ENCODE assay signal across 18 mouse cellular contexts in genomic region chr10:84936832-84937515, GRCm38 (mm10). TPM values are rescaled to one million over a fixed set of nuclear protein-coding genes. Genes with fewer than 3 reads are reported as not detected.
DNase-seq lines count a peak whose midpoint lies in the region; ATAC-seq and TF ChIP-seq lines count a peak whose summit lies in the region.
"Had no signal": no experiment of that assay in that cellular context is flagged by ENCODE, and none has a peak within 500 bp of the region (broad histone marks: within the 10 kb centered on the region; RNA-seq: fewer than 3 reads in every experiment).

No protein-coding gene starts in this region.

- peak overlapping the region; percentile 85 for H3K27ac ChIP-seq in heart, adult 2 months
- peak overlapping the region; percentile 60 for H3K27ac ChIP-seq in heart, embryonic 12.5 days (ENCODE audit: poor library complexity, severe bottlenecking)
- peak overlapping the region; percentile 51 for H3K27ac ChIP-seq in heart, embryonic 16.5 days (ENCODE audit: low read length)
- H3K27ac ChIP-seq in midbrain, embryonic 11.5 days (ENCODE audit: low read depth, low read length): no peak overlapping the region
- H3K27ac ChIP-seq: embryonic facial prominence, embryonic 10.5 days; forebrain, embryonic 13.5 days; hindbrain, embryonic 10.5 days; hindbrain, embryonic 15.5 days had no signal

- WGBS in heart, adult 2 months: 40% methylated on average over 4 of the region's 4 CpGs
- WGBS in heart, embryonic 12.5 days: 49% methylated on average over 4 of the region's 4 CpGs
- WGBS in heart, embryonic 16.5 days: 49% methylated on average over 4 of the region's 4 CpGs
- WGBS in midbrain, embryonic 11.5 days: 87% methylated on average over 4 of the region's 4 CpGs

- no peak for DNase-seq in heart, adult 2 months
- DNase-seq in heart, postnatal 14 days: no peak
- no peak for DNase-seq in heart, adult 8-10 months (ENCODE audit: low spot score)
- DNase-seq in midbrain, embryonic 11.5 days (ENCODE audit: low spot score, missing footprints): no peak
- no peak for DNase-seq in testis, postnatal 10 days (ENCODE audit: low spot score)
- DNase-seq: adrenal gland, adult 2 months; adrenal gland, postnatal 25 days; cerebellum, adult 18-20 months; cerebellum, postnatal 10 days; forebrain, postnatal 0 days; kidney, adult 8-10 months had no signal

- no peak for TF ChIP-seq CTCF in heart, adult 2 months (IDR thresholded peaks at IDR 0.05)

- H3K36me3 ChIP-seq in heart, adult 2 months (ENCODE audit: control insufficient read depth, insufficient read depth, low read length): peaks cover 19% of the 10 kb centered on the region
- H3K36me3 ChIP-seq in heart, embryonic 12.5 days: no peaks in the 10 kb centered on the region
- no peaks in the 10 kb centered on the region for H3K36me3 ChIP-seq in heart, embryonic 16.5 days (ENCODE audit: control insufficient read depth, insufficient read depth)
- no peaks in the 10 kb centered on the region for H3K36me3 ChIP-seq in midbrain, embryonic 11.5 days (ENCODE audit: control insufficient read depth, insufficient read depth, low read length)

- peaks cover 10% of the 10 kb centered on the region; the same call in 1 of the 2 replicates for H3K4me1 ChIP-seq in heart, adult 2 months (ENCODE audit: control insufficient read depth, insufficient read depth, low read length)
- peaks cover 33% of the 10 kb centered on the region for H3K4me1 ChIP-seq in heart, embryonic 12.5 days (replicated peaks)
- H3K4me1 ChIP-seq in heart, embryonic 16.5 days (ENCODE audit: control insufficient read depth, insufficient read depth, low read length): peaks cover 26% of the 10 kb centered on the region
- H3K4me1 ChIP-seq in midbrain, embryonic 11.5 days (ENCODE audit: control insufficient read depth, insufficient read depth, low read length): no peaks in the 10 kb centered on the region
- H3K4me1 ChIP-seq: forebrain, embryonic 13.5 days; hindbrain, embryonic 15.5 days had no signal

- no peak overlapping the region for H3K4me3 ChIP-seq in heart, adult 2 months
- H3K4me3 ChIP-seq in heart, embryonic 12.5 days: no peak overlapping the region
- no peak overlapping the region for H3K4me3 ChIP-seq in heart, embryonic 16.5 days (ENCODE audit: low read length)
- no peak overlapping the region for H3K4me3 ChIP-seq in midbrain, embryonic 11.5 days (ENCODE audit: low read depth, low read length)
- H3K4me3 ChIP-seq: embryonic facial prominence, embryonic 10.5 days; forebrain, embryonic 13.5 days; hindbrain, embryonic 10.5 days; hindbrain, embryonic 15.5 days had no signal

- H3K9me3 ChIP-seq in heart, embryonic 12.5 days (replicated peaks): no peaks in the 10 kb centered on the region
- no peaks in the 10 kb centered on the region for H3K9me3 ChIP-seq in heart, embryonic 16.5 days (replicated peaks; ENCODE audit: control insufficient read depth, low read length)
- H3K9me3 ChIP-seq in midbrain, embryonic 11.5 days (ENCODE audit: control insufficient read depth, low read length): no peaks in the 10 kb centered on the region
- H3K9me3 ChIP-seq: embryonic facial prominence, embryonic 10.5 days; forebrain, embryonic 13.5 days; hindbrain, embryonic 10.5 days; hindbrain, embryonic 15.5 days had no signal

- no peak for TF ChIP-seq POLR2A in heart, adult 2 months (IDR thresholded peaks at IDR 0.05; ENCODE audit: insufficient read depth, low read depth, low read length)

- H3K4me2 ChIP-seq in heart, embryonic 12.5 days: no peak overlapping the region
- no peak overlapping the region for H3K4me2 ChIP-seq in heart, embryonic 16.5 days (ENCODE audit: low read depth, low read length)
- no peak overlapping the region for H3K4me2 ChIP-seq in midbrain, embryonic 11.5 days
- H3K4me2 ChIP-seq: forebrain, embryonic 13.5 days; hindbrain, embryonic 15.5 days had no signal

- ATAC-seq in heart, embryonic 12.5 days (ENCODE audit: insufficient number of reproducible peaks, low FRiP score): no peak
- 0 out of 2 replicates have a peak, but pooled peaks have one; percentile 32 for ATAC-seq in heart, embryonic 16.5 days (replicated peaks; ENCODE audit: extremely low read depth, insufficient read depth, low FRiP score)
- ATAC-seq in midbrain, embryonic 11.5 days (ENCODE audit: low FRiP score): no peak
- ATAC-seq: forebrain, embryonic 13.5 days; forebrain, postnatal 0 days; intestine, postnatal 0 days had no signal

- H3K79me2 ChIP-seq in heart, adult 2 months (replicated peaks; ENCODE audit: control insufficient read depth, insufficient read depth, low read length): peaks cover 4% of the 10 kb centered on the region

- H3K9ac ChIP-seq in heart, adult 2 months (ENCODE audit: low read depth, low read length): no peak overlapping the region
- H3K9ac ChIP-seq in heart, embryonic 12.5 days: no peak overlapping the region
- H3K9ac ChIP-seq in heart, embryonic 16.5 days (ENCODE audit: low read length): no peak overlapping the region
- no peak overlapping the region for H3K9ac ChIP-seq in midbrain, embryonic 11.5 days (ENCODE audit: low read length)
- H3K9ac ChIP-seq: forebrain, embryonic 13.5 days; forebrain, postnatal 0 days; hindbrain, embryonic 15.5 days had no signal

- H3K27me3 ChIP-seq in heart, adult 2 months (ENCODE audit: control insufficient read depth, insufficient read depth, low read length): no peaks in the 10 kb centered on the region
- H3K27me3 ChIP-seq in heart, embryonic 12.5 days (replicated peaks): no peaks in the 10 kb centered on the region
- no peaks in the 10 kb centered on the region for H3K27me3 ChIP-seq in heart, embryonic 16.5 days (ENCODE audit: control insufficient read depth, insufficient read depth, low read length)
- no peaks in the 10 kb centered on the region for H3K27me3 ChIP-seq in midbrain, embryonic 11.5 days (ENCODE audit: control insufficient read depth, insufficient read depth, low read length)
- H3K27me3 ChIP-seq: forebrain, embryonic 13.5 days; hindbrain, embryonic 15.5 days had no signal

- intact Hi-C loops in heart, adult 2 months (cut with DNase I): no loop called here
- intact Hi-C loops in heart, postnatal 14 days (cut with DNase I): no loop called here

- no peak for TF ChIP-seq EP300 in heart, adult 2 months (IDR thresholded peaks at IDR 0.05; ENCODE audit: insufficient read depth, low read depth, low read length)

RNA-seq across cellular contexts. Expression of gene Ric8b, which starts 19.6 kb away (rescaled TPM):
- 10 to 100 TPM; 36.5 to 42.1 TPM for total RNA-seq in heart, adult 2 months (2021)
- polyA plus RNA-seq in heart, adult 2 months (2012; rRNA removed): 20.5 and 34.6 TPM in 2 replicates
- total RNA-seq in heart, postnatal 14 days (2021): 10 to 100 TPM; 25.4 to 26.4 TPM
- polyA plus RNA-seq in heart, embryonic 12.5 days (2016; fragmentation: Nextera tagmentation; extraction: Ambion mirVana): 20.7 and 20.8 TPM in 2 replicates
- total RNA-seq in heart, adult 8-10 months (2022): 10 to 100 TPM; 39.8 to 44.8 (median 43.5) TPM
- polyA plus RNA-seq in heart, embryonic 16.5 days (2015; fragmentation: Nextera tagmentation; extraction: Ambion mirVana): 15.7 and 16.1 TPM in 2 replicates
- polyA plus RNA-seq in midbrain, embryonic 11.5 days (2014; fragmentation: Nextera tagmentation; extraction: Ambion mirVana): 25.0 and 27.3 TPM in 2 replicates
